In genomic region chr14:47161921-47162427, GRCm38 (mm10) we compare ENCODE assay signal across 19 mouse cellular contexts. TPM values are rescaled to one million over a fixed set of nuclear protein-coding genes. Genes with fewer than 3 reads are reported as not detected.
DNase-seq lines count a peak whose midpoint lies in the region; ATAC-seq lines count a peak whose summit lies in the region.
"Had no signal": no experiment of that assay in that cellular context is flagged by ENCODE, and none has a peak within 500 bp of the region (broad histone marks: within the 10 kb centered on the region; RNA-seq: fewer than 3 reads in every experiment).

No protein-coding gene starts in this region.

- no peak overlapping the region for H3K9ac ChIP-seq in lung, embryonic 16.5 days (ENCODE audit: low read length)
- H3K9ac ChIP-seq: embryonic facial prominence, embryonic 12.5 days; forebrain, embryonic 15.5 days; heart, embryonic 12.5 days; hindbrain, embryonic 14.5 days had no signal

- no peaks in the 10 kb centered on the region for H3K4me1 ChIP-seq in lung, embryonic 16.5 days (replicated peaks; ENCODE audit: control insufficient read depth, insufficient read depth, low read length)
- no peaks in the 10 kb centered on the region for H3K4me1 ChIP-seq in embryonic facial prominence, embryonic 10.5 days
- H3K4me1 ChIP-seq: embryonic facial prominence, embryonic 12.5 days; forebrain, embryonic 15.5 days; hindbrain, embryonic 10.5 days had no signal

- peak; percentile 57; the same call in 1 of the 2 replicates for ATAC-seq in lung, embryonic 16.5 days (ENCODE audit: low read depth)
- ATAC-seq in megakaryocyte progenitor cell, adult 5-6 weeks (replicated peaks; ENCODE audit: poor library complexity) = peak; percentile 48; the same call in 1 of the 2 replicates
- ATAC-seq: forebrain, embryonic 15.5 days had no signal

- no peaks in the 10 kb centered on the region for H3K27me3 ChIP-seq in lung, embryonic 16.5 days (ENCODE audit: control insufficient read depth, insufficient read depth, low read depth, low read length)
- no peaks in the 10 kb centered on the region for H3K27me3 ChIP-seq in embryonic facial prominence, embryonic 10.5 days (replicated peaks; ENCODE audit: low read depth, poor library complexity, severe bottlenecking)
- H3K27me3 ChIP-seq: embryonic facial prominence, embryonic 12.5 days; forebrain, embryonic 15.5 days; heart, embryonic 12.5 days had no signal

- WGBS in lung, embryonic 16.5 days = 59% methylated on average over 3 of the region's 5 CpGs
- 53% methylated on average over 5 of the region's 5 CpGs for WGBS in embryonic facial prominence, embryonic 10.5 days

- no peak overlapping the region for H3K4me3 ChIP-seq in lung, embryonic 16.5 days (ENCODE audit: low read length)
- no peak overlapping the region for H3K4me3 ChIP-seq in embryonic facial prominence, embryonic 10.5 days
- H3K4me3 ChIP-seq: embryonic facial prominence, embryonic 12.5 days; forebrain, embryonic 15.5 days; heart, adult 2 months; heart, embryonic 12.5 days; hindbrain, embryonic 10.5 days had no signal

- DNase-seq in lung, postnatal 25 days (ENCODE audit: low spot score) = no peak
- peak; percentile 36 for DNase-seq in thymus, postnatal 14 days
- DNase-seq in thymus, adult 18-20 months = no peak
- no peak for DNase-seq in embryonic facial prominence, embryonic 10.5 days (ENCODE audit: low spot score)
- DNase-seq in right cerebral cortex, postnatal 25 days = no peak
- DNase-seq in Muller cell, postnatal 12 days (ENCODE audit: inconsistent ontology term) = no peak
- DNase-seq: adrenal gland, postnatal 10 days; cerebellum, adult 11-12 months; cerebellum, postnatal 10 days; embryo, embryonic 11 days; gastrocnemius, postnatal 10 days; heart, adult 2 months had no signal

- H3K9me3 ChIP-seq in lung, embryonic 16.5 days (ENCODE audit: control insufficient read depth, low read length) = no peaks in the 10 kb centered on the region
- H3K9me3 ChIP-seq in embryonic facial prominence, embryonic 10.5 days = no peaks in the 10 kb centered on the region
- H3K9me3 ChIP-seq: embryonic facial prominence, embryonic 12.5 days; forebrain, embryonic 15.5 days; heart, embryonic 12.5 days; hindbrain, embryonic 10.5 days had no signal

- no peaks in the 10 kb centered on the region for H3K36me3 ChIP-seq in lung, embryonic 16.5 days (ENCODE audit: control insufficient read depth, insufficient read depth, low read length)
- H3K36me3 ChIP-seq in embryonic facial prominence, embryonic 10.5 days (replicated peaks) = no peaks in the 10 kb centered on the region
- H3K36me3 ChIP-seq: embryonic facial prominence, embryonic 12.5 days; forebrain, embryonic 15.5 days; heart, embryonic 12.5 days; hindbrain, embryonic 10.5 days had no signal

- H3K27ac ChIP-seq in lung, embryonic 16.5 days (ENCODE audit: low read length) = no peak overlapping the region
- no peak overlapping the region for H3K27ac ChIP-seq in embryonic facial prominence, embryonic 10.5 days (replicated peaks)
- H3K27ac ChIP-seq: embryonic facial prominence, embryonic 12.5 days; forebrain, embryonic 15.5 days; heart, adult 2 months; hindbrain, embryonic 10.5 days; hindbrain, embryonic 14.5 days had no signal

- no peak overlapping the region for H3K4me2 ChIP-seq in lung, embryonic 16.5 days (ENCODE audit: low read depth, low read length)
- H3K4me2 ChIP-seq: embryonic facial prominence, embryonic 12.5 days; forebrain, embryonic 15.5 days; heart, embryonic 12.5 days; hindbrain, embryonic 14.5 days had no signal

RNA-seq across cellular contexts. Expression of gene Gch1, which starts 27.2 kb away (rescaled TPM):
- polyA plus RNA-seq in lung, embryonic 16.5 days (2015; fragmentation: Nextera tagmentation; extraction: Ambion mirVana) = 4.6 and 5.6 TPM in 2 replicates
- 1.9 and 2.6 TPM in 2 replicates for total RNA-seq in megakaryocyte progenitor cell, adult 5-6 weeks (2015)
- 1.7 TPM in 2 replicates for total RNA-seq in megakaryocyte progenitor cell, adult 5-6 weeks (2017)
- 0.57 and 1.1 TPM in 2 replicates for polyA plus RNA-seq in embryonic facial prominence, embryonic 10.5 days (2016; fragmentation: Nextera tagmentation; extraction: Ambion mirVana)
